In the genomic region with DNA sequence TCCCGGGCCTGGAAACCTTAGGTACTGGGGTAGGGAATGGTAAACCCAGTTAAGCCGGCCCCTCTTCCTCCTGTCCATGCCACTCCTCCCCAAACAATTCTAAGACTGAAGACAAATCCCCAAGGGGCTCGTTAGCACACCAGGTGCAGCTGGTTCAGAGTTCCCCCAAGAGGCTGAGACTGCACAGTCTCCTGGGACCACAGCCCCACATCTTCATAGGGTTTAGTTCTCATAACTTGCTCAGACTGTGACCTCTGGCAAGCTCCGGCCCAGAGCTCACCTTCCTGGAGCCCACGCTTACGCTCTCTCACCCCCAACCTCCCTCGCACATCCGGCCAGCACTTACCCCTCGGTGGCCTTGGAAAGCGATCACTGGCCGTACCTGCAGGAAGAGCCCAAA, we compare ENCODE assay signal across 8 mouse cellular contexts. TPM values are rescaled to one million over a fixed set of nuclear protein-coding genes. Genes with fewer than 3 reads are reported as not detected.
A peak's percentile ranks its signal among the peaks of the same experiment; 100 is the strongest.
DNase-seq lines count a peak whose midpoint lies in the region; ATAC-seq and TF ChIP-seq lines count a peak whose summit lies in the region.

No protein-coding gene starts in this region.

- H3K27ac ChIP-seq in testis, adult 2 months (ENCODE audit: control insufficient read depth, insufficient read depth, low read depth, low read length) = no peak overlapping the region
- H3K27ac ChIP-seq in forebrain, embryonic 15.5 days (replicated peaks) = no peak overlapping the region
- H3K27ac ChIP-seq in liver, embryonic 14.5 days = no peak overlapping the region

- TF ChIP-seq EP300 in liver, embryonic 14.5 days (IDR thresholded peaks at IDR 0.05; ENCODE audit: low read depth) = no peak

- no peaks in the 10 kb centered on the region for H3K27me3 ChIP-seq in testis, adult 2 months (ENCODE audit: control insufficient read depth, insufficient read depth, low read length)
- H3K27me3 ChIP-seq in forebrain, embryonic 15.5 days = peaks cover 11% of the 10 kb centered on the region; the same call in 1 of the 2 replicates
- peaks cover 3% of the 10 kb centered on the region for H3K27me3 ChIP-seq in liver, embryonic 14.5 days (ENCODE audit: control insufficient read depth, insufficient read depth, low read length)

- TF ChIP-seq POLR2A in testis, adult 2 months (IDR thresholded peaks at IDR 0.05; ENCODE audit: control insufficient read depth, low read depth, low read length) = no peak

- peaks cover 8% of the 10 kb centered on the region for H3K4me1 ChIP-seq in testis, adult 2 months (ENCODE audit: control insufficient read depth, insufficient read depth, low read length)
- H3K4me1 ChIP-seq in forebrain, embryonic 15.5 days = peaks cover 15% of the 10 kb centered on the region
- peaks cover 4 to 5% of the 10 kb centered on the region in 2 experiments for H3K4me1 ChIP-seq in liver, embryonic 14.5 days (replicated peaks; ENCODE audit: control insufficient read depth in 2 of 2, insufficient read depth in 2 of 2, low read length in 1 of 2)

- H3K9ac ChIP-seq in forebrain, embryonic 15.5 days (replicated peaks) = no peak overlapping the region
- no peak overlapping the region; the same call in 1 of the 2 replicates for H3K9ac ChIP-seq in liver, embryonic 14.5 days (replicated peaks)

- 6% methylated on average over 11 of the region's 11 CpGs for WGBS in forebrain, embryonic 15.5 days
- 15% methylated on average over 11 of the region's 11 CpGs for WGBS in liver, embryonic 14.5 days (ENCODE audit: insufficient replicate concordance)

- no peak for TF ChIP-seq CTCF in testis, adult 2 months (IDR thresholded peaks at IDR 0.05; ENCODE audit: control insufficient read depth, insufficient read depth, insufficient replicate concordance, low read depth, low read length)
- TF ChIP-seq CTCF in liver, embryonic 14.5 days (IDR thresholded peaks at IDR 0.05; ENCODE audit: low read depth) = no peak

- no peak for DNase-seq in testis, postnatal 10 days (ENCODE audit: low spot score)
- no peak for DNase-seq in liver, embryonic 14.5 days (ENCODE audit: low read depth in 3 of 3, low spot score in 3 of 3)
- peak; percentile 58 to 68 for DNase-seq in spleen, postnatal 4 days (ENCODE audit: low spot score in 2 of 2)
- no peak for DNase-seq in right cerebral cortex, postnatal 25 days
- DNase-seq in embryo, embryonic 10 days (ENCODE audit: low spot score) = no peak
- DNase-seq in frontal cortex, postnatal 14 days (ENCODE audit: low spot score in 2 of 2) = no peak

- H3K9me3 ChIP-seq in forebrain, embryonic 15.5 days = no peaks in the 10 kb centered on the region
- H3K9me3 ChIP-seq in liver, embryonic 14.5 days (ENCODE audit: control insufficient read depth, low read length) = no peaks in the 10 kb centered on the region

- ATAC-seq in forebrain, embryonic 15.5 days (replicated peaks) = no peak
- no peak for ATAC-seq in liver, embryonic 14.5 days (ENCODE audit: insufficient read depth)

- H3K36me3 ChIP-seq in testis, adult 2 months (ENCODE audit: control insufficient read depth, insufficient read depth, low read length) = no peaks in the 10 kb centered on the region
- peaks cover 34% of the 10 kb centered on the region for H3K36me3 ChIP-seq in forebrain, embryonic 15.5 days
- H3K36me3 ChIP-seq in liver, embryonic 14.5 days (replicated peaks; ENCODE audit: control insufficient read depth, insufficient read depth, low read depth) = peaks cover 19% of the 10 kb centered on the region

- H3K4me2 ChIP-seq in forebrain, embryonic 15.5 days (replicated peaks) = peak overlapping the region; percentile 50
- H3K4me2 ChIP-seq in liver, embryonic 14.5 days (ENCODE audit: low read depth) = peak overlapping the region; percentile 81

- H3K4me3 ChIP-seq in testis, adult 2 months (ENCODE audit: control insufficient read depth, low read depth, low read length) = peak overlapping the region; percentile 64; the same call in 1 of the 2 replicates
- H3K4me3 ChIP-seq in forebrain, embryonic 15.5 days = peak overlapping the region; percentile 30; the same call in 1 of the 2 replicates
- H3K4me3 ChIP-seq in liver, embryonic 14.5 days (ENCODE audit: insufficient read depth in 1 of 2, low read depth in 2 of 2, low read length in 2 of 2) = peak overlapping the region; percentile 44 to 55; a peak in 3 of 4 replicates

RNA-seq across cellular contexts. Expression of gene Ell3, which starts 2.3 kb away (rescaled TPM):
- 4.9 and 5.8 TPM in 2 replicates for polyA plus RNA-seq in testis, adult 2 months (2012; rRNA removed)
- 1.8 and 1.9 TPM in 2 replicates for polyA plus RNA-seq in forebrain, embryonic 15.5 days (2015; fragmentation: Nextera tagmentation; extraction: Ambion mirVana)
- polyA plus RNA-seq in liver, embryonic 14.5 days (2012; rRNA removed) = 0.84 and 1.1 TPM in 2 replicates
- polyA plus RNA-seq in liver, embryonic 14.5 days (2014; fragmentation: Nextera tagmentation; extraction: Ambion mirVana) = 1.8 and 2.0 TPM in 2 replicates

RNA-seq across cellular contexts. Expression of gene Serf2, which starts 7.2 kb away (rescaled TPM):
- 192 and 208 TPM in 2 replicates for polyA plus RNA-seq in testis, adult 2 months (2012; rRNA removed)
- polyA plus RNA-seq in forebrain, embryonic 15.5 days (2015; fragmentation: Nextera tagmentation; extraction: Ambion mirVana) = 330 and 368 TPM in 2 replicates
- polyA plus RNA-seq in liver, embryonic 14.5 days (2012; rRNA removed) = 345 and 412 TPM in 2 replicates
- 279 and 297 TPM in 2 replicates for polyA plus RNA-seq in liver, embryonic 14.5 days (2014; fragmentation: Nextera tagmentation; extraction: Ambion mirVana)

RNA-seq across cellular contexts. Expression of gene Hypk, which starts 11.3 kb away (rescaled TPM):
- 6.6 and 12.2 TPM in 2 replicates for polyA plus RNA-seq in testis, adult 2 months (2012; rRNA removed)
- polyA plus RNA-seq in forebrain, embryonic 15.5 days (2015; fragmentation: Nextera tagmentation; extraction: Ambion mirVana) = 112 TPM in 2 replicates
- 22.4 and 26.8 TPM in 2 replicates for polyA plus RNA-seq in liver, embryonic 14.5 days (2012; rRNA removed)
- polyA plus RNA-seq in liver, embryonic 14.5 days (2014; fragmentation: Nextera tagmentation; extraction: Ambion mirVana) = 72.9 and 79.2 TPM in 2 replicates

RNA-seq across cellular contexts. Expression of gene Serinc4, which starts 14.8 kb away (rescaled TPM):
- 3.1 and 4.4 TPM in 2 replicates for polyA plus RNA-seq in testis, adult 2 months (2012; rRNA removed)
- polyA plus RNA-seq in forebrain, embryonic 15.5 days (2015; fragmentation: Nextera tagmentation; extraction: Ambion mirVana) = 1.3 and 1.6 TPM in 2 replicates
- polyA plus RNA-seq in liver, embryonic 14.5 days (2012; rRNA removed) = 0.17 and 0.22 TPM in 2 replicates
- 0.08 and 0.11 TPM in 2 replicates for polyA plus RNA-seq in liver, embryonic 14.5 days (2014; fragmentation: Nextera tagmentation; extraction: Ambion mirVana)

RNA-seq across cellular contexts. Expression of gene Catsper2, which starts 28.2 kb away (rescaled TPM):
- 111 and 151 TPM in 2 replicates for polyA plus RNA-seq in testis, adult 2 months (2012; rRNA removed)
- 3.8 and 4.2 TPM in 2 replicates for polyA plus RNA-seq in forebrain, embryonic 15.5 days (2015; fragmentation: Nextera tagmentation; extraction: Ambion mirVana)
- 0.40 and 0.60 TPM in 2 replicates for polyA plus RNA-seq in liver, embryonic 14.5 days (2012; rRNA removed)
- polyA plus RNA-seq in liver, embryonic 14.5 days (2014; fragmentation: Nextera tagmentation; extraction: Ambion mirVana) = 0.29 and 0.92 TPM in 2 replicates

Comparison
In these comparisons a context has a peak if more than half of its experiments do, and no peak if none do; other contexts are left out.
1. DNase-seq: peak in spleen, postnatal 4 days (2 of 2); none in testis, postnatal 10 days (single experiment), liver, embryonic 14.5 days (0 of 3), right cerebral cortex, postnatal 25 days (single experiment), embryo, embryonic 10 days (single experiment) and frontal cortex, postnatal 14 days (0 of 2).
2. Peak in every context shown above with its lines, with median percentiles within 50 percentile points of each other: H3K4me3 ChIP-seq.